Mouse (Mus musculus): Measurements from ENCODE around the gene Mamstr.

- TF ChIP-seq CTCF (IDR thresholded peaks at IDR 0.05; ENCODE audit: borderline replicate concordance, insufficient read depth, low read depth, low read length), result no peak
- TF ChIP-seq POLR2A (IDR thresholded peaks at IDR 0.05; ENCODE audit: borderline replicate concordance, insufficient read depth, low read length), result no peak
Observed at GRCm38 (mm10) chr7:45605704-45606289, 34.0 kb upstream of the Mamstr start.
